Mouse (Mus musculus) lung, postnatal 0 days (tissue): Measurements from ENCODE around the gene Pcca.

Experiments
- CTCF ChIP-seq: IDR thresholded peaks from 2 replicates; pipeline ENCODE4 v1.5.1; 2016; ENCODE audit warnings: antibody characterized with exemption, mild to moderate bottlenecking
- EP300 ChIP-seq: IDR thresholded peaks from 2 replicates; pipeline ENCODE4 v1.6.1; 2016; ENCODE audit warnings: antibody characterized with exemption, mild to moderate bottlenecking, control low read depth

GRCm38 (mm10) chr14:122753278-122753677 lies 219.2 kb downstream of the Pcca start:
- TF ChIP-seq EP300 = no peak
- TF ChIP-seq CTCF = no peak
